Mouse (Mus musculus) T-helper 1 cell (primary cell): ENCODE data around the gene Mrpl30.

Experiments used
- in situ Hi-C: fragments of 300-600 bp; cut with MboI, MseI; formaldehyde crosslinking; loops from one replicate; pipeline ENCODE4 v1.15.1; 2025; ENCODE audit warnings: high pct_unique_total_duplicates

Mrpl30 gene

DNA sequence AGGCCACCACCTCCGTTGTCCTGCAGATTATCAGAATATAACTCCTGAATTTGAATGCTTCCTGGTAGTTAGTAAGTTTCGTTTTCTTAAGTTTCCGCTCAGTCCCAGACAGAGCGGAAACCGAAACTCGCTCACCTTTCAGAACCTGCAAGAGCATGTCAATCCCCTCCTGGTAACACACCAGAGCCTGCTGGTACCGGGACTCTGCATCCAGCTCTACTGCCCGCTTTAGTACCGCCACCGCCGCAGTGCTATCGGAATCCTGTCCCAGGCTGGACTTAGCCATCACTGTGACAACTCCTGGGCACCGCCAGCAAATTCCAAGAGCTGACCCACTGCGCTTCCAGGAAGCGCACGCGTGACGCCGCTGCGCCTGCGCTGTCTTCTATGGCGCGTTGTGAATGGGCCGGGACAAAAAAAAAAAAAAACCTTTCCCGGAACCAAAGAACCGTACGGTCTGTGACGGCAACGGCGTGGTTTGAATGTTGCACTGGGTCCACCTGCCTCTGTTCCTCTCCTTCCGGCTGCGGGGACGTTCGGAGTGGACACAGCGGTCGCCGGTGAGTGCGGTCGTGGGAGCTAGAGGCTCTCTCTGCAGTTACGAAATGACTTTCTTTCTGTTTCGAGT lies at the start of gene Mrpl30, which contains the start of gene Mitd1:
Gene Mrpl30 (plus strand): TSS at position 453 of the 628 bp plus-strand sequence.
Gene Mitd1 (minus strand): TSS at position 387 of the 628 bp plus-strand sequence.
- in situ Hi-C loops, result no loop called here

GRCm38 (mm10) chr1:37846878-37847277 lies 43.4 kb upstream of the Mrpl30 start:
- in situ Hi-C loops, result no loop called here

- in situ Hi-C loops, result loop anchor here (25.0 kb wide), 1 partner anchor 413 kb away; the partner anchor contains the start of genes Coa5 and Unc50
These were observed 39.6 kb upstream of the Mrpl30 start for GRCm38 (mm10) chr1:37850696-37851095.

- in situ Hi-C loops, result loop anchor here (25.0 kb wide), 1 partner anchor 427 kb away; the partner anchor contains the start of genes Coa5 and Unc50
These were observed 25.5 kb upstream of the Mrpl30 start for GRCm38 (mm10) chr1:37864511-37865400.

- in situ Hi-C loops, result loop anchor here (25.0 kb wide), 1 partner anchor 428 kb away; the partner anchor contains the start of genes Coa5 and Unc50
These were observed 24.7 kb upstream of the Mrpl30 start for GRCm38 (mm10) chr1:37865401-37866215.

DNA sequence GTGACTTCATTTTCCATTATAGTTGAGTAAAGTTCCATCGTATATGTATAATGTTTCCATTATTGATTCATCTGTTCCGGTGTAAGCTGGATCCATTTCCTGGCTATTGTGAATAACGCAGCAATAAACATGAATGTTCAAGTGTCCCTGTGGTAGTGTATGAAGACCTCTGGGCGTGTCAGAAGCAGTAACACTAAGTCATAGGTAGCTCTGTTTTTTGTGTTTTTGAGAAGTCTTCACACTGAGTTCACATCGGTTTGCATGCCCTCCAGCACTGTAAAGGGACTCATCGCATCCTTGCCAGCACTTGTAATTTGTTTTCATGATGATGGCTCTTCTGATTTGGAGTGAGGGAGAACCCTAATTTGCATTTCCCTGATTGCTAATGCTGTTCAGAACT lies 24.0 kb upstream of the Mrpl30 start, which contains the start of gene Tsga10:
Gene Tsga10 (minus strand): TSS at position 144 of the 400 bp plus-strand sequence.
- in situ Hi-C loops, result loop anchor here (25.0 kb wide), 1 partner anchor 429 kb away; the partner anchor contains the start of genes Coa5 and Unc50

DNA sequence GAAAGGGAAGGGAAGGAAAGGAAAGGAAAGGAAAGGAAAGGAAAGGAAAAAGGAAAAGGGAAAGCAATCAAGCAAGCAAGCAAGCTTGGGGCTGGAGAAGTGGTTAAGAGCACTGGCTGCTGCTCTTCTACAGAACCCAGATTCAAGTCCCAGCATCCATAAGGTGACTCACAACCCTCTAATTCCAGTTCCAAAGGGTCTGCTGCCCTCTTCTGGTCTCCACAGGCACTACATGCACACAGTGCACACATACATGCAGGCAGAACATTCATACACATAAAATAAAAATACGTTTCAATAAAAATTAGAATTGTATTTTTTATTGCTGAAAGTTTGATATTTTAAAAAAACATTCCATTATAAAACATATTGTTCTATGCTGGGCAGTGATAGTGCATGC lies 23.2 kb upstream of the Mrpl30 start:
- in situ Hi-C loops, result loop anchor here (25.0 kb wide), 1 partner anchor 430 kb away; the partner anchor contains the start of genes Coa5 and Unc50

DNA sequence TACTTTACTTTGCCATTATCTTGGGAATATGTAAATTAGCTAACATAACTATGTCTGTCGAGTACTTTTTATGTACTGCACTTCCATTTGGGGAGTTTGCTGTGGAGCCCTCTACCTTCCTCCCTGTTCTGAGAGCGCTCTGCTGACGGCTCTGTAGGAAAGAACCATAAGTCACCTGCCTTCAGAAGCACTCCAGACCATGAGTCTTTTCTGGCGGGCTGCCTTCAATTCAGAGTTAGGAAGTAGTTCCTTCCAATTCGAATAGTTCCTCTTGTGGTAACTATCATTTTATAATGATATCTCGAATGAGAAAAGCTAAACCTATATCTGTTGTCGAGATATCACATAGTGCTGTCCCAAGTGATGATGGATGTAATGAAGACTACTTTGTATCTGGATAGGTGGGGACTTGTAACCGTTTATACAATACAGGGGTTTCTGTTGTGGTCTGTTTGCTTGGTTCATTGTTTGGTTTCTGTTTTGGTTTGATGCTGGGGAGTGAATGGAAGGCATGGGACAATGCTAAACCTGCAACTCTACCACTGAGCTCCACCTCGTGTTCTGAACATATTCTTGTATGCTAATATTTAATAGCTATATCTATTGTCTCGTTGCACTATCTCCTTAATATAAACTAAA lies 22.5 kb upstream of the Mrpl30 start:
- in situ Hi-C loops, result loop anchor here (25.0 kb wide), 1 partner anchor 431 kb away; the partner anchor contains the start of genes Coa5 and Unc50

GRCm38 (mm10) chr1:37868640-37869039 lies 21.6 kb upstream of the Mrpl30 start:
- in situ Hi-C loops, result loop anchor here (25.0 kb wide), 1 partner anchor 431 kb away; the partner anchor contains the start of genes Coa5 and Unc50

- in situ Hi-C loops, result loop anchor here (25.0 kb wide), 1 partner anchor 432 kb away; the partner anchor contains the start of genes Coa5 and Unc50
These were observed 20.9 kb upstream of the Mrpl30 start for GRCm38 (mm10) chr1:37869362-37869761.

GRCm38 (mm10) chr1:37871704-37872103 lies 18.6 kb upstream of the Mrpl30 start, which contains the start of gene Lipt1:
Gene Lipt1, plus strand, starts transcription at chr1:37871738.
- in situ Hi-C loops, result loop anchor here (5.0 to 25.0 kb wide), 2 partner anchors 194 to 434 kb away; partner anchors contain the start of genes Coa5 and Unc50

DNA sequence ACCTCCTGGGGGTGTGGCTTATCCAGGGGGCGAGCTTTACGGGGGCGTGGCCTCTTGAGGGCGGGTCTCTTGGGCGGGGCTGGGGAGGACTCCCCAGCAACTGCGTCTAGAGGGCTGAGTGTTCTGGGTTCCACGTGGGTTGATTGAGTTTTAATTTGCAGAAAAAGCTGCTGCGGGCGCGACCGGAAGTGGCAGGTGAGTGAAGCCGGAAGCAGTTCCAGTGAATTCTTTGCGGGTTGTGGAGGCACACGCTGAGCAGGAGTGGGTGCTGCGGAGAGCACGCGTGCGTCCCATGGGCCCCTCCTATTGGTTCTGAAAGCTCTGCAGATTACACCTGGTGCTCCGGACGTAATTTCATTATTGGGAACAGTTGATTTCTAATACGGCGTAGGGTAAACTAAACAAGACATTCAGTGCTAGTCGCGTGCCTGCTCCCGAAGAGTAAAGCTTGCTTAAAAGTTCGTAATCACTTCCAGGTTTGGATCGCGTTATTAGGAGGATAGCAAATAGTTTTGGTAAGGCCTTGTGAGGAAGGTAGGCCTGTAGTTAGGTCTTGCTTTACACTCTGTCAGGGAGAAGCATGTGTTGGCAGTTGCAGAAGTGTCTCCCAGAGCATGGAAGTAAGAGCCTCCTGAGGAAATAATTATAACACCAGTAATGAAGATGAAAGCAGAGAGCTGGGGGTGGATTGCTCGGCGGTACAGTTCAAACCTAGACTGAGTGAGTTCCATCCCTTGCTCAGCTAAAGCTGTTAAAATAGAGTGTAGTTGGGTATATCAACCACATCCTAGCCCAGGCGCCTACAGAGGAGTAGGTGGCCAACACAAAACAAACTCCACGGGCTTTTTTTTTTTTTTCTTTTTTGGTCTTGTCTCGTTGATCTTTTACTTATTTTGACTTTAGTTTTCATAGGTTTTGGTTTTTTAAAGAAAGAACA lies 17.9 kb upstream of the Mrpl30 start:
- in situ Hi-C loops, result loop anchor here (5.0 to 25.0 kb wide), 2 partner anchors 195 to 435 kb away; partner anchors contain the start of genes Coa5 and Unc50

GRCm38 (mm10) chr1:37873157-37873556 lies 17.1 kb upstream of the Mrpl30 start:
- in situ Hi-C loops, result loop anchor here (5.0 to 25.0 kb wide), 2 partner anchors 196 to 436 kb away; partner anchors contain the start of genes Coa5 and Unc50

GRCm38 (mm10) chr1:37877736-37878460 lies 12.4 kb upstream of the Mrpl30 start:
- in situ Hi-C loops, result no loop called here

- in situ Hi-C loops, result no loop called here
These were observed 6.9 kb upstream of the Mrpl30 start for GRCm38 (mm10) chr1:37883411-37883810.

DNA sequence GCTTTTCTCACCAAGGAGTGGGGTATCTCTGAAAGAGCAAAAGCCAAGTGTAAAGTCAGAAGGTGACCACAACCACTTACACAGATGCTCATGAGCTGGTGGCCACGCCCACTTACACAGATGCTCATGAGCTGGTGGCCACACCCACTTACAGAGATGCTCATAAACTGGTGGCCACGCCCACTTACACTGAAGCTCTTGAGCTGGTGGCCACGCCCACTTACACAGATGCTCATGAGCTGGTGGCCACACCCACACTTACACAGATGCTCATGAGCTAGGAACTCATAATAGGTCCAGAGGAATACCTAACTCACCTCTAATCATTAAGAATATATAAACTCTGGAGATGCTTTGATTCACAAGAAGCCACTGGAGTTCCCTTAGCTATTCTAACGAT lies 5.8 kb upstream of the Mrpl30 start:
- in situ Hi-C loops, result no loop called here

- in situ Hi-C loops, result no loop called here
These were observed 1.1 kb upstream of the Mrpl30 start for GRCm38 (mm10) chr1:37889206-37889605.

- in situ Hi-C loops, result no loop called here
These were observed 1.1 kb downstream of the Mrpl30 start for GRCm38 (mm10) chr1:37891400-37891799.
